Mouse (Mus musculus) lung, embryonic 14.5 days (tissue): ENCODE measurements around the gene Apoa1. TPM values are rescaled to one million over a fixed set of nuclear protein-coding genes. Genes with fewer than 3 reads are reported as not detected.

Experiments used
- ATAC-seq: fragments of 200-750 bp; cut with Nextera tagmentation; 2 replicates; pipeline ENCODE4 v1.8.0; 2017; ENCODE audit warnings: mild to moderate bottlenecking, moderate TSS enrichment, moderate library complexity; ENCODE audit not compliant: insufficient read depth
- DNase-seq: peaks from one replicate; pipeline ENCODE4 v3.0.0-alpha.2; 2015
- H3K27ac ChIP-seq: fragments of 300-500 bp; sonication (generic); 2 replicates; pipeline ENCODE4 v1.5.1; 2014; ENCODE audit warnings: low read depth, mild to moderate bottlenecking, moderate library complexity
- H3K27me3 ChIP-seq: fragments of 300-500 bp; sonication (generic); 2 replicates; pipeline ENCODE4 v1.6.1; 2014; ENCODE audit warnings: low read length, control low read depth; ENCODE audit not compliant: insufficient read depth
- H3K36me3 ChIP-seq: fragments of 300-500 bp; sonication (generic); 2 replicates; pipeline ENCODE4 v1.6.1; 2014; ENCODE audit warnings: control low read depth; ENCODE audit not compliant: insufficient read depth
- H3K4me1 ChIP-seq: fragments of 300-500 bp; sonication (generic); 2 replicates; pipeline ENCODE4 v1.6.1; 2014; ENCODE audit warnings: antibody characterized with exemption, control low read depth; ENCODE audit not compliant: insufficient read depth
- H3K4me2 ChIP-seq: fragments of 300-500 bp; sonication (generic); 2 replicates; pipeline ENCODE4 v1.6.1; 2014; ENCODE audit warnings: mild to moderate bottlenecking
- H3K4me3 ChIP-seq: fragments of 300-500 bp; sonication (generic); 2 replicates; pipeline ENCODE4 v1.5.1; 2014; ENCODE audit warnings: low read depth, low read length
- H3K9ac ChIP-seq: fragments of 300-500 bp; sonication (generic); 2 replicates; pipeline ENCODE4 v1.6.1; 2014
- H3K9me3 ChIP-seq: fragments of 300-500 bp; sonication (generic); 2 replicates; pipeline ENCODE4 v1.6.1; 2016; ENCODE audit warnings: low read depth, low read length, control low read depth
- CTCF ChIP-seq: IDR thresholded peaks from 2 replicates; pipeline ENCODE4 v1.5.1; 2016; ENCODE audit warnings: antibody characterized with exemption, low read depth
- WGBS: fragments of 180-500 bp; shearing (Covaris S2); extraction: QIAGEN DNeasy Blood & Tissue Kit; methylation state at CpG from one replicate; pipeline ENCODE4 v1.1.7; 2014; 5-methylcytosine and 5-hydroxymethylcytosine counted together
- polyA plus RNA-seq: library from polyadenylated mRNA; unstranded; fragments of >200 nt; fragmentation: Nextera tagmentation; extraction: Ambion mirVana; gene quantifications from 2 replicates; pipeline ENCODE4 v1.2.1, GENCODE M21; 2014

The Apoa1 gene
- polyA plus RNA-seq = 0.80 and 2.0 TPM in 2 replicates

DNA sequence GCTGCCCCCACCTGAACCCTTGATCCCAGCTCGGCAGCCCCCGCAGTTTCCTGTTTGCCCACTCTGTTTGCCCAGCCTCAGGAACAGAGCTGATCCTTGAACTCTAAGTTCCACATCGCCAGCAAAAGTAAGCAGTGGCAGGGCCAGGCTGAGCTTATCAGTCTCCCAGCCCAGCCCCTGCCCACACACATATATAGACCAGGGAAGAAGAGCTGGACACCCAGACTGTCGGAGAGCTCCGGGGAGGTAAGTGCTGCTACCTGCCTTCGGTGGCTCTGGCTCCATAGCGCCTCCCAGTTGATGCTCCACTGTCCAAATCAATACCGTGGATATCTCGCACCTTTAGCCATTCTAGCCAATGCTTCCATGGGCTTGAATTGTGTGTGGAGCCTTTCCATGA lies at the start of gene Apoa1:
TSS of gene Apoa1 (plus strand) at position 90 of the 400 bp plus-strand sequence.
- no peak within 1 kb of the TSS for H3K4me2 ChIP-seq
- DNase-seq = no peak
- no peak within 1 kb of the TSS for H3K4me3 ChIP-seq
- peaks cover 7% of the 10 kb centered on the region; the same call in 1 of the 2 replicates for H3K36me3 ChIP-seq
- no peaks in the 10 kb centered on the region for H3K4me1 ChIP-seq
- TF ChIP-seq CTCF = no peak
- no peaks in the 10 kb centered on the region for H3K9me3 ChIP-seq
- no peak within 1 kb of the TSS for H3K27ac ChIP-seq
- no peak within 1 kb of the TSS for H3K9ac ChIP-seq
- 0 out of 2 replicates have a peak, but pooled peaks cover 3% of the 10 kb centered on the region for H3K27me3 ChIP-seq
- 39% methylated on average over 9 of the region's 9 CpGs for WGBS
- no peak for ATAC-seq

DNA sequence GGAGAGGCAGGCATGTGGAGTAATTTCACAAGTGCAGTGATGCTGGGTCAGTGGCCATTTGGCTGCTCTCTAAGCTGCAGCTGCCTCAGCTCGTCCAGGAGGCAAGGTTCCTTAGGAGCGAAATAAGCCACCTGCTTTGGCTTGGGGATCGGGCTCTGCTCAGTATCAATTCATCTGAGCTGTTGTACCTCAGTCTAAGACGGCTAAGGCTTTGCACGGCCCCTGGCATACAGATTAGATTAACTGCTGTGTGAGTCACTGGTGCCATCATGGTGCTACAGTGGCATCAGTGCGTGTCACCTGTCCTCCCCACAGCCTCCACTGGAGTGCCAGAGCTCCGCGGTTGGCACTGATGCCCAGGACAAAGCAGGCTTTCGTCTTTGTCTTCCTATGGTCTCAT lies 49.8 kb upstream of the Apoa1 start:
- no peak for TF ChIP-seq CTCF
- DNase-seq (no peak), ATAC-seq (no peak)
- WGBS = 84% methylated on average over 9 of the region's 9 CpGs
- no peaks in the 10 kb centered on the region for H3K9me3 ChIP-seq
- no peaks in the 10 kb centered on the region for H3K4me1 ChIP-seq
- no peaks in the 10 kb centered on the region for H3K27me3 ChIP-seq
- no peak overlapping the region for H3K4me3 ChIP-seq
- H3K36me3 ChIP-seq = no peaks in the 10 kb centered on the region; the same call in 1 of the 2 replicates
- H3K4me2 ChIP-seq = no peak overlapping the region
- H3K9ac ChIP-seq = no peak overlapping the region
- H3K27ac ChIP-seq = no peak overlapping the region

DNA sequence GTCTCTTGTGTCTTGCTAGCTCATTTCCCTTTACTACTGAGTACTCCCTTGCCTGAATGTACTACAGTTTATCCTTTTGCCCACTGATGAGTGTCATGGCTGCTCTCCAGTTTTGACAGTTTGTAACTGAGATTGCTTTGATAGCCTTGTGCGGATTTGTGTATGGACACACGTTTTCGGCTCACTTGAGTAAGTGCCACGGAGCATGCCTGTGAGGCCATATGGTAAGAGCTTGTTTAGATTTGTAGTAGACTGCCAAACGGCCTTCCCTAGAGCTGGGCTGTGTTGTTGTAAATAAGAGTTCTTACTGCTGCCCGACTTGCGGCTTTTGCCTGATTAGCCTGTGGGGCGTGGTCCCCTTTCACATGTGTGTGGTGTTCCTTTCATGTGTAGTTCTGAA lies 47.1 kb upstream of the Apoa1 start:
- Histone ChIP-seq H3K4me2 (no peak overlapping the region), H3K27ac (no peak overlapping the region), H3K36me3 (no peaks in the 10 kb centered on the region; the same call in 1 of the 2 replicates), H3K4me1 (no peaks in the 10 kb centered on the region), H3K9me3 (no peaks in the 10 kb centered on the region), H3K27me3 (no peaks in the 10 kb centered on the region), H3K9ac (no peak overlapping the region), H3K4me3 (no peak overlapping the region)
- DNase-seq = peak; percentile 86
- ATAC-seq = peak; percentile 85
- no peak for TF ChIP-seq CTCF
- 49% methylated on average over 8 of the region's 8 CpGs for WGBS

DNA sequence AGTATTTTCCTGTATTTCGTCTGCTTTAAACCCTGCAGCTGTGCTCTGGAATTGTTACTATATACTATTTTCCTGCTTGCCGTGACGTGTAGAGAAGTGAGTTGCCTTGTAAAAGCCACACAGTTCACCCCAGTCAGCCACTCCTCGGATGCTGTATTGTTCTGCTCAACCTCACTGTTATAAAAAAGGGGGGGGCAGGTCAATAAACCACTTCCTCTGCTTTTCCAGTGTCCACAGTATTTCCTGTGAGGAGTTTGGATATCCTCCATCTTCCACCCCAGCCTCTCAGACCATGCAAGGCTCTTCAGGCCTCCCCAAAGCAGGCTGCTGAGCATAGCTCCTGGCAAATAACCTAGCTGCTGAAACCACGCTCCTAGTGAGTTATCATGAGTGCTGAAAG lies 43.8 kb upstream of the Apoa1 start:
- 61% methylated on average over 5 of the region's 5 CpGs for WGBS
- H3K9ac ChIP-seq = no peak overlapping the region
- 0 out of 2 replicates have a peak, but pooled peaks have one; percentile 29 for ATAC-seq
- H3K4me2 ChIP-seq = no peak overlapping the region
- no peaks in the 10 kb centered on the region for H3K27me3 ChIP-seq
- DNase-seq = no peak
- H3K9me3 ChIP-seq = no peaks in the 10 kb centered on the region
- no peaks in the 10 kb centered on the region for H3K4me1 ChIP-seq
- H3K4me3 ChIP-seq = no peak overlapping the region
- TF ChIP-seq CTCF = no peak
- H3K36me3 ChIP-seq = no peaks in the 10 kb centered on the region
- H3K27ac ChIP-seq = peak overlapping the region; percentile 60

DNA sequence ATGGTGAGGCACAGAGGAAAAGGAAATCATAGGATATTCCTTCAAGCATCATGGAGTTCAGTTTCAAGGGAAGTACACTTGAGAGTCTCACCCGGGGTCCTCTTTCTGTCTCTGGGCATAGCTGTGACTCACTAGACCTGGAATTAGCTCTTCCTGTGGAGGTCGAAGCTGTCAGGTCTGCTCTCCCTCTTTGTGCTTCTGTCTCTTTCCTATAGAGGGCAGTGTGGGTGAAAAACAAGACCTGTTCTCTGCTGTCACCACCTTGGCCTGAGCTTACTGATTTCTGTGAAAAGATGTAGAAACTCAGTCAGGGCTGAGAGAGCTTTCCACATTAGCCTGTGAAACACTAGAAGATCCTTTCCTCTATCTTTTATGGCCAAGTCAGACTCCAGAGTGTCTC lies 43.2 kb upstream of the Apoa1 start:
- ATAC-seq (no peak), DNase-seq (peak; percentile 51)
- Histone ChIP-seq H3K9me3 (no peaks in the 10 kb centered on the region), H3K4me1 (no peaks in the 10 kb centered on the region), H3K4me3 (no peak overlapping the region), H3K27me3 (no peaks in the 10 kb centered on the region), H3K36me3 (no peaks in the 10 kb centered on the region), H3K27ac (0 out of 2 replicates have a peak overlapping the region, but pooled peaks have one; percentile 39), H3K9ac (no peak overlapping the region), H3K4me2 (no peak overlapping the region)
- WGBS = 43% methylated on average over 2 of the region's 2 CpGs
- TF ChIP-seq CTCF = peak; percentile 56

DNA sequence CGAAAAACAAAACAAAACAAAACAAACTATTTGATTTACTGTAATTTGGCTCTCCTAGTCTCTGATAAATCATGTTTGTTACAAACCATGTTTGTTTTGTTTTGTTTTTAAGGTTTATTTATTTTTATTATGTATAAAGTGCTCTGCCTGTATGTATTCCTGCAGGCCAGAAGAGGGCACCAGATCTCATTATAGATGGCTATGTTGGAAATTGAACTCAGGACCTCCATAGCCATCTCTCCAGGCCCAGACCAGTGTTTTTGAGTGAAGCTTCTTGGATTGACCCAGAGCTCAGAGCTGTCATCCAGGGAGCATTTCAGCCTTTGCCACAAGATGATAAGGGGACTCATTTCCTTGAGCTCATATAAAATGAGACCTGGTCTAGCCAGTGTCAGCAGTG lies 42.0 kb upstream of the Apoa1 start:
- TF ChIP-seq CTCF = peak; percentile 39; the same call in 1 of the 2 replicates
- DNase-seq = no peak
- Histone ChIP-seq H3K9me3 (no peaks in the 10 kb centered on the region), H3K4me3 (no peak overlapping the region), H3K9ac (no peak overlapping the region), H3K36me3 (no peaks in the 10 kb centered on the region), H3K4me1 (no peaks in the 10 kb centered on the region), H3K4me2 (no peak overlapping the region), H3K27me3 (no peaks in the 10 kb centered on the region), H3K27ac (no peak overlapping the region)
- 87% methylated on average over 1 of the region's 1 CpGs for WGBS
- no peak for ATAC-seq

DNA sequence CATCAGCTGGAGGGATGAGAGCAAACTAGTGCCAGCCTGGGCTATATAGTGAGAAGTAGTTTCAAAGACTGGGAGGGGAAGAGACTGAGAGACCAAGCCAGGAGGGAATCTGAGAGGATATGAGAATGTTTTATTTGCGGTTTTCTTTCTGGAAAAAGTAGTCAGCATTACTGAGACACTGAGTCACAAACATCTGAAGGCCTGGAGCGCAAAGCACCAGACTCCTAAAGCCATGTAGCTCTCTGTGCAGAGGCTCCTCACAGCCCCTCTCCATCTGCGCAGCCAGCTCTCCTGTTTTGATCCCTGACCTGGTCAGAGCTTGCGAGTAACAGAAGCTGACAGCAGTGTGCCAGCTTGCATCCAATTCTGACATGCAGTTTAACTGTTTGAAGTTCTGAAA lies 40.0 kb upstream of the Apoa1 start:
- H3K4me1 ChIP-seq = no peaks in the 10 kb centered on the region
- DNase-seq (no peak), ATAC-seq (no peak)
- H3K36me3 ChIP-seq = no peaks in the 10 kb centered on the region
- H3K9ac ChIP-seq = no peak overlapping the region
- H3K4me2 ChIP-seq = no peak overlapping the region
- 89% methylated on average over 4 of the region's 4 CpGs for WGBS
- H3K4me3 ChIP-seq = no peak overlapping the region
- H3K9me3 ChIP-seq = no peaks in the 10 kb centered on the region
- no peak overlapping the region for H3K27ac ChIP-seq
- no peaks in the 10 kb centered on the region for H3K27me3 ChIP-seq
- TF ChIP-seq CTCF = no peak

DNA sequence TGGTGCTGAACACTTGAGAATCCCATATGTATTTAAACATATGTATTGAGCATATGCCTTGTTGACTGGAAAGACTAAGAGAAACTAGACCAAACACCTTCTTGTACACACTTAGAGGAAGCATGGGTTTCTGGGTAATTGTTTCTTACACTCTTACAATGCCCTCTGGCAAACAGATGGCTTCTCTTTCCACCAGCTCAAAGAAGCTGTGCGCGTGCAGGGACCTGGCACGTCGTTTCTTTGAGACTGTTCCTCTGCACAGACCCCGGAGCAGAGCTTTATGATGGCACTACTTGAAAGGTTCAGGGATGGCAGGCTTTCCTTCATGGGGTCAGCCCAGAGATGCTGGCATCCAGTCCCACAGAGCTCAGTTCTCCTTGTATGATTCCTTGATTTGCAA lies 39.4 kb upstream of the Apoa1 start:
- no peak overlapping the region for H3K4me2 ChIP-seq
- 78% methylated on average over 5 of the region's 5 CpGs for WGBS
- H3K9me3 ChIP-seq = no peaks in the 10 kb centered on the region
- no peaks in the 10 kb centered on the region for H3K36me3 ChIP-seq
- no peak overlapping the region for H3K4me3 ChIP-seq
- H3K27ac ChIP-seq = no peak overlapping the region
- H3K4me1 ChIP-seq = no peaks in the 10 kb centered on the region
- H3K9ac ChIP-seq = no peak overlapping the region
- no peaks in the 10 kb centered on the region for H3K27me3 ChIP-seq
- TF ChIP-seq CTCF = no peak
- DNase-seq (no peak), ATAC-seq (no peak)
